Mouse (Mus musculus): Measurements from ENCODE around the gene Abca9.

DNA sequence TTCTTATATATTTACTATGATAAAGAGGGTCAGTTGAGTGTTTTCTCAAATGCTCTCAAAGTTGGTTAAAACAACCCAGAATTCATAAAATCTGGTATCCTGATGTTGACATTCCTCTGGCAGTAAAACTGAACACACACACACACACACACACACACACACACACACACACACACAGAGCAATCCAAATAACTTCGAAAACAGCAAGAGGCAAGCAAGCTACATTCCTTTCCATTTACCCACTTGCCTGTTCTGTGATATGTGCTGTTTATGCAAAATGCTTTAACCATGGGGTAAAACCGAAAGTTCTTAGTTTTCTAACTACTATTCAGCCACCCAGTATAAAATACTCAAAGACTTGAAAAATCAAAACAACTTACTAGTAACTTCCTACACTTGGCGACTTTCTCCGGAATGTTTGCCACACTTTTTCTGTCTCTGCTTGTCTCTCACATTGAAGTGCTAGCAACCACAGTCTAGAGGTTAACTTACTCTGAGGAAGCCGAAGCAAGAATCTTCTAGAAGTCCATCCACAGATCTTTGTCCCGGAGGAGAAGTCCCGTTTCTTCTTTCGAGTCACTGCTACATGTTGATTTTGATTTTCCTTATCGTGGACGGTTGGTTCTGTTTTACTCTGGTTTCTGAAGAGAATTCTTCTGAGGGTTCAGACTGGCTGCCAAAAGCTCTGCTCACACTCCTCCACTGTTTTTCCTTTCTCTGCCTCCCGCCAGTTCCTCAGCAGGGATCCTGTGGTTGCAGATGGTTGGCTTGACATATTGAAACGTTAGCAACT is at the start of gene Abca9:
- TF ChIP-seq CTCF (IDR thresholded peaks at IDR 0.05; ENCODE audit: control insufficient read depth, insufficient read depth, insufficient read length) (no peak), CEBPB (IDR thresholded peaks at IDR 0.05; ENCODE audit: low read depth) (no peak), USF1 (IDR thresholded peaks at IDR 0.05; ENCODE audit: low read depth) (no peak), FOSL1 (IDR thresholded peaks at IDR 0.05; ENCODE audit: insufficient read depth, low read length, poor library complexity, severe bottlenecking) (no peak)

Data from C2C12 (cell line).